Mouse (Mus musculus) myocyte (in vitro differentiated cells): ENCODE results near the gene Ehbp1.

Source experiments
- CEBPB ChIP-seq: IDR thresholded peaks from 2 replicates; pipeline ENCODE4 v1.6.1; 2011; ENCODE audit warnings: mild to moderate bottlenecking, moderate library complexity; ENCODE audit not compliant: poor library complexity, insufficient read depth, severe bottlenecking
- E2F4 ChIP-seq: IDR thresholded peaks from one replicate; pipeline ENCODE4 v1.6.1; 2011; ENCODE audit warnings: mild to moderate bottlenecking, control low read depth, moderate library complexity; ENCODE audit not compliant: insufficient read depth
- MAX ChIP-seq: IDR thresholded peaks from one replicate; pipeline ENCODE4 v1.6.1; 2011; ENCODE audit warnings: low read depth, mild to moderate bottlenecking, control low read depth
- MYOD1 ChIP-seq, 3 experiments: IDR thresholded peaks; one replicate each; pipeline ENCODE4 v1.6.1; 2011; ENCODE audit warnings: control low read depth in 2 of 3, low read depth in 2 of 3, mild to moderate bottlenecking in 2 of 3, moderate library complexity in 1 of 3; ENCODE audit not compliant: insufficient read length in 2 of 3, control insufficient read depth in 1 of 3
- MYOG ChIP-seq, 3 experiments: IDR thresholded peaks; one replicate each; pipeline ENCODE4 v1.6.1; 2011; ENCODE audit warnings: control low read depth in 2 of 3, low read depth in 2 of 3, mild to moderate bottlenecking in 2 of 3; ENCODE audit not compliant: insufficient read length in 2 of 3, control insufficient read depth in 1 of 3, insufficient read depth in 1 of 3
- POLR2A ChIP-seq: IDR thresholded peaks from one replicate; pipeline ENCODE4 v1.6.1; 2011; ENCODE audit warnings: low read depth, mild to moderate bottlenecking, control low read depth, moderate library complexity; ENCODE audit not compliant: insufficient read length
- REST ChIP-seq: IDR thresholded peaks from one replicate; pipeline ENCODE4 v1.6.1; 2011; ENCODE audit warnings: mild to moderate bottlenecking, control low read depth, moderate library complexity; ENCODE audit not compliant: insufficient read depth, insufficient read length
- TCF12 ChIP-seq: IDR thresholded peaks from one replicate; pipeline ENCODE4 v1.6.1; 2011; ENCODE audit warnings: mild to moderate bottlenecking, control low read depth; ENCODE audit not compliant: poor library complexity, insufficient read depth, severe bottlenecking
- USF1 ChIP-seq: IDR thresholded peaks from one replicate; pipeline ENCODE4 v1.6.1; 2011; ENCODE audit warnings: low read depth, mild to moderate bottlenecking, control low read depth, moderate library complexity

DNA sequence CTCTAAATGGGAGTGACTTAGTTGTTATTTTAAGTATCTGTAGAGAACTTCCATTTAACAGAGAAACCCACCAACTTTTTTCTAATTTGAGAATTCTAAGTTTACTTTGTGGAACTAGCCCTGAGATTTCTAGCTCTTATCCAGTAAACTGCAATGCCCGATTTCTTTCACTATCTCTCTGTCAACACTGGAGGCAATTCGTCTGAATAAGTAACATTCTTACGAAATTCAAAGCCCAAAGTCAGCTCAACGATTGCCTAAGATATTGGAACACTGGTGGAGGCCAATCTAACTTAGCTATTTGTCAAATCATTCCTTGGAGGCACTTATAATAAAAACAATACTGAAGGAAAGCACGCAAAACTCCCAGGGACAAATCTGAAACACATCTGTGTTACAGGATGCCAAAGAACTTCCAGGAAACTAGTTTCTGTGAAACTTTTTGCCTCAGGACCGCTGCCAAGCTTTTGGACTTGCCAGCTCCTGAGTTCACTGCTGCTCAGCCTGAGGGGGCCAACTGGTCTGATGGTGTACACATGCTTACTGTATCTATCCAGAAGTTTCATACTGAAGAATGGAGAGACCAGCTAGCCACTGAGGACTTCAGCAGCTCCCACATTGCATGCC, 45.5 kb upstream of the Ehbp1 start:
- no peak for TF ChIP-seq POLR2A
- TF ChIP-seq TCF12, result no peak
- TF ChIP-seq MYOD1 (IDR thresholded peaks at IDR 0.05; ENCODE audit: control insufficient read depth in 1 of 3, insufficient read length in 2 of 3, low read depth in 2 of 3), result no peak
- TF ChIP-seq MAX, result no peak
- no peak for TF ChIP-seq E2F4
- TF ChIP-seq MYOG (IDR thresholded peaks at IDR 0.05; ENCODE audit: control insufficient read depth in 1 of 3, insufficient read depth in 1 of 3, insufficient read length in 2 of 3, low read depth in 2 of 3), result no peak
- no peak for TF ChIP-seq REST
- TF ChIP-seq CEBPB, result no peak
- TF ChIP-seq USF1, result no peak
